Mouse (Mus musculus) brain, embryonic 14.5 days (tissue): ENCODE data around the gene Tbl1xr1. TPM values are rescaled to one million over a fixed set of nuclear protein-coding genes. Genes with fewer than 3 reads are reported as not detected.

Experiments used
- DNase-seq: peaks from one replicate; pipeline ENCODE4 v3.0.0-alpha.2; 2011; ENCODE audit warnings: low read depth
- CTCF ChIP-seq: fragments of 200-500 bp; IDR thresholded peaks from 2 replicates; pipeline ENCODE4 v1.5.1; 2012; ENCODE audit warnings: inconsistent platforms, mild to moderate bottlenecking, moderate library complexity, borderline replicate concordance; ENCODE audit not compliant: insufficient read depth, insufficient read length; ENCODE audit errors: extremely low read depth
- POLR2A ChIP-seq: fragments of 200-500 bp; IDR thresholded peaks from 2 replicates; pipeline ENCODE4 v1.6.1; 2012; ENCODE audit warnings: mild to moderate bottlenecking, inconsistent platforms, borderline replicate concordance; ENCODE audit not compliant: poor library complexity, insufficient read depth, insufficient read length, severe bottlenecking; ENCODE audit errors: extremely low read depth
- polyA plus RNA-seq: library from polyadenylated mRNA; depleted of rRNA; stranded (reverse); fragments of >200 nt; gene quantifications from 2 replicates; pipeline ENCODE4 v1.2.3, GENCODE M21; 2012

The Tbl1xr1 gene
- polyA plus RNA-seq, 1 experiment = 36.1 TPM

DNA sequence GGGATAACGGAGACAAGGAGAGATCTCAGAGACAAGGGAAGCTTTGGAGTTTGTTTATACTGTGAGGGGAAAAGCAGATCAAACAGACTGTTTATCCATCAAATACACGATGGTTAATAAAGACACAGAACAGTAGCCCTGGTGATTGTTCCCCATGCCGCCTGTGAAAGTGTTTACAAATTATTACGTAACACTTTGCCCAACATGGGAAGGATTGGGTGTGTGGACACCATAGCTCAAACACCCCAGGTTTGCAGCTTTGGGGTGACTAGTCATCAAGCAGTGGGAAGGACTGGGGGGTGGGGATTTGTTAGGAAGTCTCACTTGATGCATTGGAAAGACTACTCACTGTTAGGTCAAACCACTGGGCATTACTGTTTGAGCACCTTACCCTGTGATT lies 103.6 kb downstream of the Tbl1xr1 start:
- no peak for TF ChIP-seq CTCF
- no peak for TF ChIP-seq POLR2A
- no peak for DNase-seq

DNA sequence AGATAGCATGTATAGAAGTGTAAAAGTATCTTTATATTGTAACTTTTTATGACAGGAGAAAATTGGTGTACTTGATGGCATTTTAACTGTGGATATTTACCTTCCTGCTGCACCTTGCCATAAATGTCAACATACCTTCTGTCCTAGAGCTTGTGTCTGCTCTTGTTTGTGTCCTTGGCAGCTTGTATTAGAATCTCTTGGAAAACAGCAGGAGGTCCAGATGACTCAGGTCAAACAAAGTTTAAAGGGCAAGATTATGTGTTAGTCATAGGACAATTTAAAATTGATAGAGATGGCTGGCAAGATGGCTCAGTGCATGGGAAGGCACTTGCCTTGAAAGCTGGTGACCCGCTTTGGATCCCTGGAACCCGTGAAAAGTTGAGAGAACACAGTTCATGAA lies 104.6 kb downstream of the Tbl1xr1 start:
- TF ChIP-seq CTCF = no peak
- TF ChIP-seq POLR2A = no peak
- no peak for DNase-seq

DNA sequence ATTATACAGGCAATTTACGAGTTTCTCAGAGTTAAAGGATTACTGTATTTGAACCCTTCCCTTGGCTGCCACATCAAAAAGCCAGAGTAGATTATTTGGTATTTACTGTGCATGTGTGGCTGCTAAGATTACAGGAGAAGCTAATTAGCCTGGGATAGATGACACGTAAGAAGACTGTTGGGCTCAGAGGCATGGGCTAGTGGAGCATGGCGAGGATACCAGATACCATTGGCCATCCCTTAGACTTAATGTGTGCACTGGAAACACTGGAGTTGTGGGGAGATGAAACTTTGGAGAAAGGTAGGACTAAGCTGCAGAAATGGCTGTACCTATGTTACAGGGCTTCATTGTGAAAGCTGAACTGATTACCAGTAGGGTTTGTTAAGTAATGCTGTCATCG lies 108.8 kb downstream of the Tbl1xr1 start:
- TF ChIP-seq CTCF = no peak
- no peak for TF ChIP-seq POLR2A
- no peak for DNase-seq

DNA sequence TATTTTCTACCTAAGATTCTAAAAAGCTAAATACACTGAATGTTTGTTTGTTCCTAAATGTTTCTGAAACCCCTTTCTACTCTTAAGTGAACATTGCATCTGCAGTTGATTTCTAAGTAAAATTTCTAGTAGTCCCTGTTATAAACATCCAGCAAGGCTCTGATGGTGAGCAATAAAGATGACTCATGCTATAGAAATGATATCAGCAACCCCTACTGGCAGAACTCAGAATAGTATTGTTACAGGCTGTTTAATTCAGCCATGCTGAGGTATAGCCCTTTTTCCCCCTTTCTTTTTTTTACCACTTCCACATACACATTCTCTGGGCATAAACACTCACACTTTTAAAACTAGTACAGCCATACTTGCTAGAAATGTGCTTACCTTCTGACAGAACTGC lies 114.0 kb downstream of the Tbl1xr1 start:
- TF ChIP-seq POLR2A (no peak), CTCF (peak; percentile 18; the same call in 1 of the 2 replicates)
- DNase-seq = peak; percentile 77

DNA sequence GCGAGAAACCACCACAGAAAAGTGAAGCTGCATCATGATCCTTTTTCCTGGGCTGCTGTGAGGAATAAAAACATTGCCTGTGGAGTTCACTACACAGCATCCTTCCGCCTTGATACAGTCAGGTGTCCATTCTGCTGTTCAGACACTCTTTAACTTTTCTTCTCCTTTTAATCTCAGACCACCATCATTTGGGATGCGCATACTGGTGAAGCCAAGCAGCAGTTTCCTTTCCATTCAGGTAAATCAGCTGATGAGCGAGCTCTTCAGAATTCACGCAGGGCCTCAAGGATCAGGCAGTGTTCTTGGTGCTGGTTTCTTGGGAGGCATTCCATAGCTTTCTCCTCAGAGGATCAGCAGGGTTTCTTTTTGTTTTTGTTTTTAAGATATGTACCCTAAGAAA lies 116.5 kb downstream of the Tbl1xr1 start:
- no peak for DNase-seq

DNA sequence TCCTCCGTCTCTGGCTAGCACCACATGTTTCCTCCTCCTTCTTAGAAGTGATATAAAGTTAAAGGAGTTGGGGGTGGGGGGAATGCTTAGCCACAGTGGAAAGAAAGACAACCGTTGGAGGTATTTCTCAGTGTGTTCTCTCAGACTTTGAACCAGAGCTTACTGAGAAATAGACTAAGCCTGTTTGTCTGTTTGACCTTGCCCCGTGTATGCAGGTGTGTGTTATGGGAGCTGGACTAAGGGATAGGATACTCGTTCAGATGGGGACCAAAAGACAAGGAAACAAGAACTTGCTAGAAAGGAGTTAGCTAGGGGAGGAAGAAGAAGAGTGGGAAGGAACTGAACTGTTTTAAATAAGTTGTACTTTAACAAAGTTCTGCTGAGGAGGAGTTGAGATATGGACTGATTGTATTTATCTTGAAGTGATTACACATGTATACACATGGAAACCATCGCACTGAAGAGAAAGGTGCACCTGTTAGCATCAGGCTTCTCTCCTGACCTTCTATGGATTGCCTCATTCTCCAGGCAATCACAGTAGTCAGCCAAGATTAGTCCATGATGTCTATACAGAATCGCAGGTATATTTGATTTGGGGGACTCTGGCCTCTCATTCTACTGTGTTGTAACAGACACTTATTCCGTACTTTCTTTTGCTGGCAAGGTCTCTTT lies 117.9 kb downstream of the Tbl1xr1 start:
- DNase-seq = no peak
- no peak for TF ChIP-seq POLR2A
- no peak for TF ChIP-seq CTCF

More for the DNA sequence above, 116.5 kb downstream of the Tbl1xr1 start:
- TF ChIP-seq POLR2A (no peak), CTCF (no peak)

DNA sequence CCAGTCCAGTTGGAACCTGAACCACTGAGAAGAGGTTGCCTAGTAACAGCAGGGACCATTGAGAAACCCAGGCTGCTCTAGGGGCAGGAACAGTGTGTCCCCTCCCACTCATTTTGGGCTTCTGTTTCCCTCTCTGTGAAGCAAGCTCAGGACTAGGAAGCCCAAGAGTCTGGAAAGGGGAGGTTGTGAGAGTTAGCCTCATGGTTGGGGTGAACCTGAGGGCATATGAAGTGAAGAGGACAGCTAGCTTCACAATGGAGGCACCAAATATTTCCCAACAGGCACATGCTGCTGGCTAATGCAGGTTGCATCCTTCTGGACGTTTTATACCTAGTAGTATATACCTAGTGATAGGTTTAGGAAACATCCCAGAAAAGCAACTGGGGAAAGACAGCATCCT lies 122.3 kb downstream of the Tbl1xr1 start:
- no peak for DNase-seq
- no peak for TF ChIP-seq POLR2A
- no peak for TF ChIP-seq CTCF

DNA sequence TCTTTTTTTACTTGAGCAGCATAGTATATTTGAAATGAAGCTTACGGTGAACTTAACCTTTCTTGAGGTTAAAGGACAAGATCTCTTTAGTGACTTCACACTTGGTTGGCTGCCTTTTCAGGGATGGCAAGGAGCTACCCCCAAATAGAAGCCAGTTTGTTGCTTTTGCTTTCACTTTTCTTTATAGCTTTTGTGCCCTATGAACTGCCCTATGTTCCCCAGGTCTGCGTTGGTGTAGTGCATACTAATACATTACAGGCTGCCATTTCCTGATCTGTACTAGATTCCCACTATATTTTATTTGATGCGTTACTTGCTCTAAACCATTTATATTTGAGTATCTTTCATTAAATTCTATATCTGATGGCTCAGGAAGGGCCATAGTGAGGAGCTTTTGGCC lies 127.7 kb downstream of the Tbl1xr1 start:
- DNase-seq = no peak
- TF ChIP-seq POLR2A (no peak), CTCF (no peak)

DNA sequence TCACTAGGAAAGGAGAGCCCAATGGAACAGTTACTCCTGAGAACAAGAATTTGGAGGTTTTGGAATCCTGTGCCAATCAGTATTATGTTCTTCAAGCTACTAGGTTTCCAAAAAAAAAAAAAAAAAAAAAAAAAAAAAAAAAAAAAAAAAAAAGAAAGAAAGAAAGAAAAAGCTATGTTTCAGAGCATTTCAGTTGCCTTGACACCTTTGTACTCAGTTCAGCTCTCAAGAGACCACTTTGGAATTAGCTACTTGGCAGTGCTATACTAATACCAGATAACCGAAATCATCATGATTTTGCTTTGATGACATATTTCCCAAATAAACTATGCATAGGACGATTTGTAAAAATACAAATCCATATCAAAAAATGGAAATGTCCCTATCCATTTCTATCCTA lies 145.1 kb downstream of the Tbl1xr1 start:
- DNase-seq = no peak
- TF ChIP-seq CTCF (no peak), POLR2A (no peak)

DNA sequence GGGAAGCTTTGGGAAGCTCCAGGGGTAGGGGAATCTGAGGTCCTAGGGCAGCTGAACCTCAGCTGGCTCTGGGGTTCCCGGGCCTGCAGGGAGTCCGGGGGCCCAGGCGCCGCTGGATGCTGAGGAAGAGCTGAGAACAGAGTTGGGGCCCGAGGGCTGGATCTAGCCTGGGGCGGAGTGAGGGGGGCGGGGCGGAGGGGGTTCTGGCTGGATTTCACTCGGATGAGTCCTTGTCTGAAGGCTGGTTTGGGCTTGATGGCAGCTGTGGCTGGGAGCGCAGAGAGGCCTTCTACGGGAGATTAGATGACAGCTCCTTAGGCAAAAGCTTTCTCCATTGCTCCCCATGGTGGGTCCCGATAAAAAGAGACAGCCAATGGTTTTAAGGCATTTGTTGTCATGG lies 145.9 kb downstream of the Tbl1xr1 start:
- TF ChIP-seq POLR2A = no peak
- TF ChIP-seq CTCF = no peak
- DNase-seq = no peak

DNA sequence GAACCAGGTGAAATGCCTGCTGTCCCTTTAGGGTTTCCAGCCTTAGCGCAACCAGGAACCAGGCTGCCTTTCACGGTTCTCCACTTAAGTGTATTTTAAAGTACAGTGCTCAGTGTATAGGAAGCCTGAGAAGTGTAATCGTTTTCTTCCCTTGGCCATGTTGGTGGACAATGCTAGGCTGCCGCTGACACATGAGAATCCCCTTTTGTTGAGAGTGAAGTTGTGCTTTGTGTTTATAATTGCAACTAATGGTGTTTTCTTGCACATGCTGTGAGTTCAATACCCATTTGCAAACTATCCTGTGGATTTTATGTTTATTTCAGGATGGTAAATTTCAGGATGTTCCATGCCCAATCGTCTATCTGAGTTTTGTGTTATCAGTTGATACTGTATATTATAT lies 146.6 kb downstream of the Tbl1xr1 start:
- TF ChIP-seq POLR2A = no peak
- no peak for DNase-seq

DNA sequence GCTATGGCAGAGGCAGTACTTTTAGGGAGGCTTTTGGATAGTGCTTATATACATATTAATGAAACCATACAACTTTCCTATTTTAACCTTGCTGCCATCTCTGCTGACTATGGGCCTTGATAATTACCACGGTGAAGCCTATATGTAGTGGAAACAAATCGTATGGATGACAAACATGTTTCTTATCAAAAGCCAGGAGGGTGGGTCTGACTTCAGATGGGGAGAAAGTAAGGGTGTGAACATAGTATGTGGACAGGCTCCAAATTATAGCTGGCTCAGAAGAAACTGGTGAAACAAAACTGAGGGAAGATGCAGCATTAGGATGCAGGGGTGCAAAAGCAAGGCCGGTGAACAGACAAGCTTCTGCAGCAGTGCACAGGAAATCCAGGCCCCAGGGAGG lies 151.6 kb downstream of the Tbl1xr1 start:
- no peak for DNase-seq
- no peak for TF ChIP-seq CTCF
- TF ChIP-seq POLR2A = no peak
